Mouse (Mus musculus) midbrain, embryonic 11.5 days (tissue): Measurements from ENCODE around the gene Tmem30b. TPM values are rescaled to one million over a fixed set of nuclear protein-coding genes. Genes with fewer than 3 reads are reported as not detected.

Source experiments
- ATAC-seq: fragments of 200-750 bp; cut with Nextera tagmentation; 2 replicates; pipeline ENCODE4 v1.8.0; 2017; ENCODE audit warnings: moderate TSS enrichment, moderate library complexity; ENCODE audit not compliant: low FRiP score
- DNase-seq: peaks from one replicate; pipeline ENCODE4 v3.0.0; 2015; ENCODE audit warnings: low spot score; ENCODE audit errors: missing footprints
- H3K27ac ChIP-seq: fragments of 300-500 bp; sonication (generic); 2 replicates; pipeline ENCODE4 v1.5.1; 2014; ENCODE audit warnings: low read depth, low read length
- H3K27me3 ChIP-seq: fragments of 300-500 bp; sonication (generic); 2 replicates; pipeline ENCODE4 v1.6.1; 2014; ENCODE audit warnings: mild to moderate bottlenecking, low read length, moderate library complexity, mixed read lengths; ENCODE audit not compliant: control insufficient read depth, insufficient read depth
- H3K36me3 ChIP-seq: fragments of 300-500 bp; sonication (generic); 2 replicates; pipeline ENCODE4 v1.6.1; 2014; ENCODE audit warnings: mild to moderate bottlenecking, low read length, moderate library complexity, mixed read lengths; ENCODE audit not compliant: control insufficient read depth, insufficient read depth
- H3K4me1 ChIP-seq: fragments of 300-500 bp; sonication (generic); 2 replicates; pipeline ENCODE4 v1.6.1; 2014; ENCODE audit warnings: low read length; ENCODE audit not compliant: control insufficient read depth, insufficient read depth
- H3K4me2 ChIP-seq: fragments of 300-500 bp; sonication (generic); 2 replicates; pipeline ENCODE4 v1.6.1; 2014; ENCODE audit warnings: mild to moderate bottlenecking, moderate library complexity
- H3K4me3 ChIP-seq: fragments of 300-500 bp; sonication (generic); 2 replicates; pipeline ENCODE4 v1.5.1; 2014; ENCODE audit warnings: low read depth, low read length
- H3K9ac ChIP-seq: fragments of 300-500 bp; sonication (generic); 2 replicates; pipeline ENCODE4 v1.6.1; 2014; ENCODE audit warnings: low read length
- H3K9me3 ChIP-seq: fragments of 300-500 bp; sonication (generic); 2 replicates; pipeline ENCODE4 v1.6.1; 2016; ENCODE audit warnings: low read length; ENCODE audit not compliant: control insufficient read depth
- WGBS: fragments of 180-500 bp; shearing (Covaris S2); extraction: QIAGEN DNeasy Blood & Tissue Kit; methylation state at CpG from one replicate; pipeline ENCODE4 v1.1.7; 2014; 5-methylcytosine and 5-hydroxymethylcytosine counted together
- polyA plus RNA-seq: library from polyadenylated mRNA; unstranded; fragments of >200 nt; fragmentation: Nextera tagmentation; extraction: Ambion mirVana; gene quantifications from 2 replicates; pipeline ENCODE4 v1.2.1, GENCODE M21; 2014

Tmem30b gene
- polyA plus RNA-seq = 0.92 and 1.8 TPM in 2 replicates

DNA sequence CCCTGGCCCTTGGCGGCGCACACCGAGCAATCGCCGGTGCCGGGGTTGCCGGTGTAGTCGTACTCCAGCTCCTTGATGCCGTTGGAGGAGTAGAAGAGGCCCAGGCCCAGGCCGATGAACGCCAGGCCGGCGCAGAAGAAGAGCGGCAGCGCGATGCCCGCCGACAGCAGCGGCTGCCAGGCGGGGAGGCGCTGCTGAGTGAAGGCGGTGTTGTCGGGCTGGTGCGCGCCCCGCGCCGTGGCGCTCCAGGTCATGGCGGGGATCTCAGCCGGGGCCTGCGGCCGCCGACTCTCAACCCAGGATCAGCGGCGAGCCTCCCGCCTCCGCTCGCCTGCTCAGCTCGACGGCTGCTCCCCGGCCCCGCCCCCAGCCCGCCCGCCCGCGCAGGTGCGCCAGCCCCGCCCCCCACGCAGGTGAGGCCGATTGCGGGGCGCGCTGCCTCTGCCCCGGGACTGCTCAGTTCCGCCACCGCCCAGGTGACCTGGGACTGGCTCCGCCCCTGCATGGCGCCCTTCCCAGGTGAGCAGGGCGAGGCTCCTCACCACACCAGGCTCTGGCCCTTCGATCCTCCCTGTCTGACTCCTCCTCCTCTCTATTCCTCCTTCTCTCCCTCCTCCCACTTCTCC, at the start of gene Tmem30b:
Gene Tmem30b, minus strand, starts transcription at position 307 of the 626 bp plus-strand sequence.
- Histone ChIP-seq H3K4me3 (peak within 1 kb of the TSS; percentile 35), H3K4me1 (peaks cover 13% of the 10 kb centered on the region), H3K27ac (no peak within 1 kb of the TSS), H3K4me2 (peak within 1 kb of the TSS; percentile 51), H3K36me3 (no peaks in the 10 kb centered on the region), H3K9me3 (no peaks in the 10 kb centered on the region), H3K9ac (0 out of 2 replicates have a peak within 1 kb of the TSS, but pooled peaks have one; percentile 16), H3K27me3 (peaks cover 64% of the 10 kb centered on the region)
- DNase-seq (no peak), ATAC-seq (peak; percentile 50; the same call in 1 of the 2 replicates)
- WGBS = 2% methylated on average over 30 of the region's 61 CpGs

DNA sequence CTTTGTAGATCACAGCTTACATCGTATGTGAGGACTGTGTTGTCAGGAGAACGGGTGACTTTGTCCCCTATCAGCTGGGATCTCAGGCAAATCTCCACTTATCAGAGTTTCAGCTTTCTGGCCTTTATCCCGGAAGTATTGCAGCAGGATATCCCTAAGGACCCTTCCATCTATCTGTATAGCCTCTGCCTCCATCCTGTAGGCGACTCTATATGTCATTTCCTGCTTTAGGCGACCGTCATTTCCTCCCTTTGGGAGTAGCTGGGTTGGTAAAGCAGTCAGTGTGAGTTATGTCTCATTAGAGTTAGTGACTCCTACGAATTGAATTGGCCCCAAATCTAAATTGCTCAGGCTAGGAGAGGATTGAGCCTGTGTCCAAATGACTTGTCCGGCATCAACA, 49.0 kb upstream of the Tmem30b start:
- Histone ChIP-seq H3K4me1 (peaks cover under 1% of the 10 kb centered on the region; the same call in 1 of the 2 replicates), H3K27ac (no peak overlapping the region), H3K9ac (no peak overlapping the region), H3K4me3 (no peak overlapping the region), H3K4me2 (no peak overlapping the region), H3K9me3 (no peaks in the 10 kb centered on the region), H3K27me3 (no peaks in the 10 kb centered on the region), H3K36me3 (no peaks in the 10 kb centered on the region)
- no peak for DNase-seq
- no peak for ATAC-seq
- WGBS = 82% methylated on average over 8 of the region's 8 CpGs

- Histone ChIP-seq H3K4me1 (no peaks in the 10 kb centered on the region), H3K36me3 (no peaks in the 10 kb centered on the region), H3K27ac (no peak overlapping the region), H3K27me3 (no peaks in the 10 kb centered on the region), H3K9ac (no peak overlapping the region), H3K4me3 (no peak overlapping the region), H3K9me3 (no peaks in the 10 kb centered on the region), H3K4me2 (no peak overlapping the region)
- ATAC-seq (no peak), DNase-seq (no peak)
- 87% methylated on average over 9 of the region's 9 CpGs for WGBS
Observed at GRCm38 (mm10) chr12:73594177-73594745, 48.1 kb upstream of the Tmem30b start.

DNA sequence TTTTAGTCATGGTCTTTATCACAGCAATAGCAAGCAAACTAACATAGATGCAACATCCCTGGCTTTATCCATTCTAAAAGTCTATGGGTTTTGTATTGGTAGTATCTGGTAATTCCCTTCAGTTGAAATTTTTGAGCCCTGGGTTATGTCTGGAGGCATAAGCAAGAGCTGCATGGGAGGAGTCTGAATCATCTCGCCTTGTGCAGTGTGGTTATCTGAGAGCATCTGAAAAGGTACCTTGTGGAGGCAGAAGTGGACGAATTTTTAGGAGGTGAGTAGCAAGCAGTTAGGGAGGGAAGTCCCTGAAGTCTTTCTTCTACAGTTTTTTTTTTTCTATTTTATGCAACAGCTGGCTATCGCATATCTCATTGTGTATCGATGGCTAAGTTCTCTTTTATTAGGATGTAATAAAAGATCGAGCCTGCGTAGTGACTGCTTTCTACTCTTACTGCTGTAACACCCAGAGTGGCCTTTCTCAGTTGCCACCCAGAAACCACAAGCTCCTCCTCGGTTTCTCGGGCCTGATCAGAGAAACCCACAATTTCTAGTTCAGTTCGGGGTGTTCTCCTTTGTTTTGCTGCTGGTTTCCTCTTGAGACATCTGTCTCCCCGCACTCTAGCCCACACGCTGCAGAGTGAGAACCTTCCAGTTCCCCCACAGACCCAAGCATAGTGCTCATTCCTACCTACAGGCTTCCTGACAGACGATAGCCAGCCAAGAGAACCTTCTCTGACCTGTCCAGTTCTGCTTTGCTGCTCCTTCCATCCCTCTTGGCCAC, 47.0 kb upstream of the Tmem30b start:
- Histone ChIP-seq H3K36me3 (no peaks in the 10 kb centered on the region), H3K4me3 (no peak overlapping the region), H3K9ac (no peak overlapping the region), H3K9me3 (no peaks in the 10 kb centered on the region), H3K4me1 (no peaks in the 10 kb centered on the region), H3K4me2 (no peak overlapping the region), H3K27ac (no peak overlapping the region), H3K27me3 (no peaks in the 10 kb centered on the region)
- DNase-seq (no peak), ATAC-seq (no peak)
- WGBS = 90% methylated on average over 12 of the region's 12 CpGs

DNA sequence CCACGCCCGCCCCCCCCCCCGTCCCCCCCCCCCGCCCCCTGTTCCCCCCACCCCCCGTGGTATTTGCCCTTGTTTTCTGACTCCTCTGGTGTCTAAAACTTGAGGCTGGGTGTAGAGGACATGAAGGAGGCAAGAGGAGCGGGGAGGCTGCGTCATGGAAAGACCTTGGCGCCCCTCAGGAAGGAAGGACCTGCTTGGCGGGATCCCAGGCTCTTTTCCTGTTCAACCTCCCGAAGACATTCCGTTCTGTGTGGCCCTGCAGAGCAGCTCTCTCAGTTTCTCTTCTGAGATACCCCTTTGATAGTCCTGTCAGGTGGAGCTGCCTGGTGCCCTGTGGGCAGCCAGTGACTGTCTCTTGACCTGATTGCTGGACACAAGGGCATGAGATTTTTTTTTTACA, 45.4 kb upstream of the Tmem30b start:
- Histone ChIP-seq H3K36me3 (no peaks in the 10 kb centered on the region), H3K4me3 (no peak overlapping the region), H3K9ac (no peak overlapping the region), H3K27me3 (peaks cover 4% of the 10 kb centered on the region; the same call in 1 of the 2 replicates), H3K4me1 (no peaks in the 10 kb centered on the region), H3K4me2 (no peak overlapping the region), H3K9me3 (no peaks in the 10 kb centered on the region), H3K27ac (no peak overlapping the region)
- ATAC-seq (no peak), DNase-seq (no peak)
- 69% methylated on average over 9 of the region's 11 CpGs for WGBS

GRCm38 (mm10) chr12:73590627-73591276, 44.6 kb upstream of the Tmem30b start:
- no peak for DNase-seq
- no peak overlapping the region for H3K27ac ChIP-seq
- H3K4me3 ChIP-seq = no peak overlapping the region
- no peak overlapping the region for H3K9ac ChIP-seq
- no peaks in the 10 kb centered on the region for H3K4me1 ChIP-seq
- no peak for ATAC-seq
- H3K9me3 ChIP-seq = no peaks in the 10 kb centered on the region
- no peaks in the 10 kb centered on the region for H3K36me3 ChIP-seq
- H3K27me3 ChIP-seq = peaks cover 11% of the 10 kb centered on the region
- no peak overlapping the region for H3K4me2 ChIP-seq
- 89% methylated on average over 15 of the region's 15 CpGs for WGBS

DNA sequence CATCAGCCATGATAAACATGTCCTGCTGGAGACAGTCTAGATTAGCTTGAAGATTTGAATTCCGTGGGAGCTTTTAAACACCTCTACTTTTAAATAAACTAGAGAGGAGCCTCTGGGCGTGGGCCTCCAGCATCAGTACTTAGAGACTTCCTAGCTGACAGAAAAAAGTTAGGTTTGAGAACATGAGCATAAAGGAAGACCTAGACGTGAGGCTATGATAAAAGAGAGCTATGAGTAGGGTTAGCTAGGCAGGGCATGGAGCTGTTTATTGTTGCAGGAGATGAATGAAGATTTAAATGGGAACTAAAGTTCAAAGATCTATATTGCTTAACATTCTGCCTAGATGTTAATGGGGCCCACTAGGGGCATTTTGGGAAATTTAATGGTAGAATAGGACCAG, 41.1 kb upstream of the Tmem30b start:
- Histone ChIP-seq H3K9me3 (no peaks in the 10 kb centered on the region), H3K4me2 (no peak overlapping the region), H3K4me1 (peaks cover 8% of the 10 kb centered on the region; the same call in 1 of the 2 replicates), H3K9ac (no peak overlapping the region), H3K27me3 (peaks cover 27% of the 10 kb centered on the region), H3K4me3 (no peak overlapping the region), H3K27ac (no peak overlapping the region), H3K36me3 (no peaks in the 10 kb centered on the region)
- ATAC-seq = no peak
- no peak for DNase-seq
- WGBS = 61% methylated on average over 3 of the region's 3 CpGs

DNA sequence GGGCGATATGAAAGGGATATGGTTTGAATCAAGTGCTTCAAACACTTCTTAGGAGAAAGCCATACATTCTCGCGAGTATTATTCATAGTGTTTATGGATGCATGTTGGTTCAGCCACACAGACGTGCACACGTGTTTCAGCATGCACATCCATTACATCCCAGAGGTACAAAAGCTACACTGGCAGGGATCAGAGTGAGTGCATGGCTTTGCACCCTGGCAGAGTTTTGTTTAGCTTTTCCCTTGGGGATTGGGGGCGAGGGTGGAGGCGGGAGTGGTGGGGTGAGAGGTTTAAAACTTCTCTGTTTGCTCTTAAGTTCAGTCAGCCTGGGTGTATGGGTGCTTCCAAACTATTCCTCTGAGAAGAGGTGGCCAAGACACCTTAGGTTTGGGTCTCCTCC, 39.7 kb upstream of the Tmem30b start:
- WGBS = 3% methylated on average over 7 of the region's 7 CpGs

More for the DNA sequence above, 39.7 kb upstream of the Tmem30b start:
- Histone ChIP-seq H3K4me1 (peaks cover 8% of the 10 kb centered on the region; the same call in 1 of the 2 replicates), H3K4me2 (peak overlapping the region; percentile 90), H3K27ac (no peak overlapping the region), H3K27me3 (peaks cover 27% of the 10 kb centered on the region), H3K36me3 (no peaks in the 10 kb centered on the region), H3K9ac (no peak overlapping the region), H3K9me3 (no peaks in the 10 kb centered on the region), H3K4me3 (peak overlapping the region; percentile 67)
- ATAC-seq (no peak), DNase-seq (no peak)
